Mouse (Mus musculus) ovary, adult 2 months (tissue): Measurements from ENCODE around the gene Thy1. TPM values are rescaled to one million over a fixed set of nuclear protein-coding genes. Genes with fewer than 3 reads are reported as not detected.

ENCODE experiments used
- polyA plus RNA-seq: library from polyadenylated mRNA; depleted of rRNA; stranded (reverse); fragments of >200 nt; gene quantifications from 2 replicates; pipeline ENCODE4 v1.2.3, GENCODE M21; 2012; rRNA removed

Gene Thy1
- 61.5 and 73.5 TPM in 2 replicates for polyA plus RNA-seq

DNA sequence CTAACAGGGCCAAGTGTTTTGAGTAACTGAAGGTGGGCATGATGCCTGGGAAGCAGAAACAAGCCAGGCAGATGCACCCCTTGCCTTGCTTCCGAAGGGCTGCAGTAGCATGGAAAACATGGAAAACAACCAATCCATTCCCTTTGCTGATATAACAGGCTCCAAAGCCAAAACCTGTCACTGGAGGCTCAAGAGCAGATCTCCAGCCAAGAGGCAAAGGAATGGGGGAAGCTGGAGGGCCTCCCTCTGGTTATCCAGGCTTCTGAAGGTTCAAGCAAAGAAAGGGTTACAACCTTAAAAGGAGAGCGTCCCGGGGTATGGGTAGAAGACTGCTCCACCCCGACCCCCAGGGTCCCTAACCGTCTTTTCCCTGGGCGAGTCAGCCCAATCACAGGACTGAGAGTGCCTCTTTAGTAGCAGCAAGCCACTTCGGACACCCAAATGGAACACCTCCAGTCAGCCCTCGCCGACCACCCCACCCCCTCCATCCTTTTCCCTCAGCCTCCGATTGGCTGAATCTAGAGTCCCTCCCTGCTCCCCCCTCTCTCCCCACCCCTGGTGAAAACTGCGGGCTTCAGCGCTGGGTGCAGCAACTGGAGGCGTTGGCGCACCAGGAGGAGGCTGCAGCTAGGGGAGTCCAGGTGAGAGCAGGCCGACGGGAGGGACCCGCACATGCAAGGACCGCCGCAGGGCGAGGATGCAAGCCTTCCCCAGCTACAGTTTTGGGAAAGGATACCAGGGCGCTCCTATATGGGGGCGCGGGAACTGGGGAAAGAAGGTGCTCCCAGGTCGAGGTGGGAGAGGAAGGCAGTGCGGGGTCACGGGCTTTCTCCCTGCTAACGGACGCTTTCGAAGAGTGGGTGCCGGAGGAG is at the start of gene Thy1:
TSS of gene Thy1 (plus strand) at position 549 of the 872 bp plus-strand sequence.

DNA sequence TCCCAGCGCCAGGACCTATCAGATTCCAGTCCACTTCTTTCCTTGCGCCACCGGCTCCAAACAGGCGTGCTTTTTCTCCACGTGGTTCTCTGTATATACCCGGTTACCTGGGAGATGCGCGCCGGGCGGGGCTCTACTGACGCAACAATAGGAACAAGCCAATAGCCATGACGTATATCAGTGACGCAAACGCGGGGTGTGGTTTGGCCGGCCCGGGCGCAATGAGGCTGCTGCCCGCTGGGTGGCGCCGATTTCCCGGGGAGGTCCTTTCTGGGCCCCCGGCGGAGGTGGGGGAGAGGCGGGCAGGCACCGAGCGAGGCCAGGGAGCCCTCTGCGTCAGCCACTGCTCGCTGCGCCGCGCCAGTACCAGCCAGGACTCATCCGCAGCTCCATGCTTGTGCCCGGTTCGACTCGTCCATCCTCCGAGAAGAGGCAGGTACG is 23.6 kb downstream of the Thy1 start, which contains the start of gene Usp2:
TSS of gene Usp2 (plus strand) at position 237 of the 441 bp plus-strand sequence.

Other genes with a start within 250 kb of the Thy1 start
- gene Usp2, start 23.6 kb downstream of the Thy1 start, polyA plus RNA-seq = 11.5 and 14.5 TPM in 2 replicates
- gene Mfrp, start 58.3 kb downstream of the Thy1 start, polyA plus RNA-seq = 1.8 and 1.9 TPM in 2 replicates
- 26.9 and 30.1 TPM in 2 replicates for gene C1qtnf5, start 63.9 kb downstream of the Thy1 start, polyA plus RNA-seq
- gene Gm49380, start 70.1 kb downstream of the Thy1 start, polyA plus RNA-seq = 0.50 and 0.68 TPM in 2 replicates
- gene Rnf26, start 70.1 kb downstream of the Thy1 start, polyA plus RNA-seq = 71.8 and 72.0 TPM in 2 replicates
- 112 and 143 TPM in 2 replicates for gene Mcam, start 91.1 kb downstream of the Thy1 start, polyA plus RNA-seq
- 7.6 and 7.7 TPM in 2 replicates for gene Cbl, start 190.7 kb downstream of the Thy1 start, polyA plus RNA-seq
- 19.7 and 22.5 TPM in 2 replicates for gene Ccdc153, start 197.3 kb downstream of the Thy1 start, polyA plus RNA-seq
- 0.10 and 0.24 TPM in 2 replicates for gene Pdzd3, start 208.1 kb downstream of the Thy1 start, polyA plus RNA-seq
- 18.5 and 18.9 TPM in 2 replicates for gene Nlrx1, start 225.2 kb downstream of the Thy1 start, polyA plus RNA-seq
- 25.8 and 35.0 TPM in 2 replicates for gene Abcg4, start 245.2 kb downstream of the Thy1 start, polyA plus RNA-seq